Mouse (Mus musculus) layer of hippocampus, adult 11-12 months (tissue): ENCODE results near the gene Gpr153.

Experiments used
- DNase-seq: peaks from one replicate; pipeline ENCODE4 v3.0.0; 2022; ENCODE audit warnings: low spot score

Gpr153 gene

GRCm38 (mm10) chr4:152287317-152288120 lies 13.5 kb downstream of the Gpr153 start:
- DNase-seq, result no peak

GRCm38 (mm10) chr4:152288398-152288945 lies 14.4 kb downstream of the Gpr153 start:
- no peak for DNase-seq

DNA sequence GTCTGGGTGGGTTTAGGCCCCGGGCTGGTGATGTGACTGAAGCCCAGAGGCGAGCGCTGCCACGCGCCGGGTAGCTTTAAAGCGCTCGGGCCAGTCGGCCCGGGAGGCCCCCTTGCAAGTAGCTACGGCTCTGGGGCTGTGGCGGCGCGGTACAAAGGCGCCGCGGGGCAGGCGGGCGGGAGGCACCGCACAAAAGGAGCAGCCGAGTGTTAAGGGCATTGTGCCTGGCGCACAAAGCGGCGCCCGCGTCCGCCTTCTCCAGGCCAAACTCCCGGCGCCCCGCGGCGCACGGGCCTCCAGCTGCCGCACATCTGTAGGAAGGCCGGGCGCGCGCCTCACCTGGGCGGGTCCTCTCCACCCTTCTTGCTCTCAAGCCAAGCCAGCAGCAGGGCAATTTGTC lies 16.4 kb downstream of the Gpr153 start:
- DNase-seq, result no peak

GRCm38 (mm10) chr4:152290991-152291390 lies 17.0 kb downstream of the Gpr153 start:
- DNase-seq, result no peak

DNA sequence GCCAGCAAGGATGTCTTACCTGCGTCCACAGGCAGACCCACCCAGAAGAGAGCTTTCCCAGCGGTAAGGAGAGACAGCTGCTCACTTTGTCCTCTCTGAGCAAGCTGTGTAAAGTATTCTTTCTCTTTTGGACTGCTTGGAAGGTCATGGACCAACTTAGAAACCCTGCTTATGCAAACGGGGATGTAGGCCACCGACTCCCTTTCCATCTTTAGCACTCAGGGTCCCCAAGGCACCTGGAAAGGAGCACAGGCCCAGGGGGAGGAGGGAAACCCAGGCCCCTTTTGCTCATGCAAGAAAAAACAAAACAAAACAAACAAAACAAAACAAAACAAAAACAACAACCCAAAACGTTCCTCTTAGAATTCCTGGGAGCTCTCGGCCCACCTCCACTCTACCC lies 17.5 kb downstream of the Gpr153 start, which contains the start of gene Hes3:
Gene Hes3 (minus strand): TSS at position 101 of the 400 bp plus-strand sequence.
- no peak for DNase-seq

- no peak for DNase-seq
Measured at GRCm38 (mm10) chr4:152292102-152292765, 18.2 kb downstream of the Gpr153 start.

DNA sequence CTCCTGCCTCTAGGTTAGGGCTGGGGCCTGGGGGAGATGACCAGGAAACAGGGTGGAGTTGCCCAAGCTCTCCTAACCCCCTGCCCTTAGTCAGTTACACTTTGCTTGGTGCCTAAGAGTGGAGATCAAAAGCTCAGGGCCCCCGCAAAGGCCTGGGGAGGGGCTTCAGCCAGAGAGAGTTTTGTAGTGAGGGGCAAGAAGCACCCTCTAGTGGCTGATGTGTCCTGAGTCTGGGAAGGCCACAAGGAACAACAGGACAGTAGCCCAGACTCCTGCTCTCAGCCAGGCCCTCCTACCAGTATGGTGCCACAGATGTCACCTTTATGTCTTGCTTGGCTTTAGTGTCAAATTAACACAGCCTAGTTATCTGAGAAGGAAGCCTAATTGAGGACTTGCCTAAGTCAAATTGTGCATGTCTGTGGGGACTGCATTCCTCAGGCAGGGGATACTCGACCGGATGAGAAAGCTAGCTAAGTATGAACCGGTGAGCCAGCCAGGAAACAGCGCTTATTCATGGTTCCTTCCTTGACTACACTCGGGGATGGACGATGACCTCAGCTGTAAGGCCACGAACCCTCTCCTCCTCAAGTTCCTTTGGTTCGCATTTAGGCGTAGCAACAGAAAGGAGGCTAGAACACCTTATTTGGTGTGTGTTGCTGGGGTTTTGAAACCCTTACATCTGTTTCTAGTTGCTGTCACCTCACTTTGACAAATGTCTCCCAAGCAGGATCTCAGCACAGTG lies 20.3 kb downstream of the Gpr153 start:
- no peak for DNase-seq

GRCm38 (mm10) chr4:152295916-152296315 lies 21.9 kb downstream of the Gpr153 start:
- no peak for DNase-seq

- DNase-seq, result no peak
Measured at GRCm38 (mm10) chr4:152296371-152296770, 22.3 kb downstream of the Gpr153 start.

DNA sequence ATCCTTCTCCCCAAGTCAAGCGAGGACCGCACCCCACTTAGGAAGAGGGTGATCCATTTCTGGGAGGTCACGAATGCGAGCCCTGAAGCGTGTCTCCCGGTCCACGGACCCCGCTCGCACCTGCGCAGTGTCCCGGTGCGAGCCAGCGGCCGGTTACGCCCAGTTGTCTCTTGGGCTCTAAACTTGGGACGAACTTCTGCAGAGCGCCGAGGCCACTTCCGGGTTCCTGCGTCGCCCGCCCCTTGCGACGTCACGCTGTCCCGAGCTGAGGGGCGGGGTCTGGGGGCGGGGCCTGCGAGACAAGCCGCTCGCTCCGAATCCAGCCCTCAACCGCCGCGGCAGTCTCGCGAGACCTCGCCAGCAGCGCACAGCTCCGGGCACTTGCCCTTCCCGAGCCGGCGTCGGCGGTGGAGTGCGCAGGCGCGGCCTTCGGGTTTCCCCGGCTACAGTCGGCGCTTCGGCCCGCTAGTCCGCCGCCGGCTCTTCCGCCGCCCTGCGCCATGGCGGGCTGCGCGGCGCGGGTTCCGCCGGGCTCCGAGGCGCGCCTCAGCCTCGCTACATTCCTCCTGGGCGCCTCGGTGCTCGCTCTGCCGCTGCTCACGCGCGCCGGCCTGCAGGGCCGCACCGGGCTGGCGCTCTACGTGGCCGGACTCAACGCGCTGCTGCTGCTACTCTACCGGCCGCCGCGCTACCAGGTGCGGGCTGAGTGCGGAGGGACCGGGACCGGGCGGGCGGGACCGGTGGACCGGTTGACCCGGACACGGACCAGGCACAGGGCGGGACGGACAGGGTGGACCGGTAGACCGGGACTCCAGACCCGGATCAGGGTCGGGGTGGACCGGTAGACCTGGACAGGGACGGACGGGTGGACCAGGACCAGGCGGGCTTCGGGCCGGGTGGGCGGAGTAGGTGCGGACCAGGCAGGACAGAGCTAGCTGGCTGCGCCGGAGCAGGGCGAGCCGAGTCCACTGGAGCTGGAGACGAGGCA lies 23.1 kb downstream of the Gpr153 start, which contains the start of gene Icmt:
Gene Icmt (plus strand): TSS at position 354 of the 988 bp plus-strand sequence.
- peak; percentile 99 for DNase-seq

DNA sequence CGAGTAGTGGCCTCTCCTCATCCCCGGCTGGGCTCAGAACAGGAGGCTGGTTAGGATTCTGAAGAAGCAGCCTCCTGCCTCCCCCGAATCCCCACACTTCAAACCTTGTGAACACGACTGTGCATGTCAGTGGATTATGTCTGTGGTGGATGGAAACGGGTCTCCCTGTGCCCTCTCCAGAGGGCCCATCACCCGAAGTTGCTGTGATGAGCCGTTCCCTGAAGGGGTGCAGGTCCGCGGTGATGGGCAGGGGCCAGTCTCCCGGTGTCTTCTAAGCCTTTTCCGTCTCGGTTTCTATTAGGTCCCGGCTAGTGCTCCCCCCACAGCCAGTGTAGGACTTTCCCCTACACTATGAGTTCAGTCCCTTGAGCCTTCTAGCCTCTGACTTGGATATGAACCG lies 24.8 kb downstream of the Gpr153 start:
- no peak for DNase-seq

DNA sequence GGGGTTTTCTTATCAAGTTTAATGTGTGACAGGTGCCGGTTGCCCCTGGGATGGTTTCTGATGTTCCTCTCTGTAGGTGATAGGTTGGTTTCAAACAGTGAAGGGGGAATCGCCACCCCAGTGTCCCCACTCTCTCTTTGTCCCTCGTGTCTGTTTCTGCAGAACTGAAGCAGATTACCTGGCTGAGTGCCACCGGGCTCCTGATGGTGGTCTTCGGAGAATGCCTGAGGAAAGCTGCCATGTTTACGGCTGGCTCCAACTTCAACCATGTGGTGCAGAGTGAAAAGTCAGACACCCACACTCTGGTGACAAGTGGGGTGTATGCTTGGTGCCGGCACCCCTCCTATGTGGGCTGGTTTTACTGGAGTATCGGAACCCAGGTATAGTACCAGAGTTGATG lies 26.3 kb downstream of the Gpr153 start:
- DNase-seq, result no peak

DNA sequence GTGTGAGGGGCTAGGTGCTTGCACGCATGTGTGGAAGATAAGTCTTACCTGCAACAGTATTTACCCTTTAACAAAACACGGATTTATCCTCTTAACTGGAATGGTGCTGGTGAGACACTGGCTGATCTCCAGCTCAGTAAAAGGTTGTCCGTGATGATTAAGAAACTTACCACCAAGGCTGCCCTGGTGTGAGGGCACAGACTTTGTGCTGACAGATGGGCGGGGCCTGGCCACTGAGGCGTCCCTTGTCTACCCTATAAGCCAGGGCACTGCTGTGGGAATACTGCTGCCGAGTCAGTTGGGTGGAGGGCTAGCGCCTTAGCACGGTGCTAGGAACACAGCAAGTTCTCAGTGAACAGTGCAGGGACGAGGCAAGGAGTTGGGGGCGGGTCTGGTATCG lies 28.0 kb downstream of the Gpr153 start:
- DNase-seq, result no peak

- no peak for DNase-seq
Measured at GRCm38 (mm10) chr4:152303172-152303571, 29.1 kb downstream of the Gpr153 start.

DNA sequence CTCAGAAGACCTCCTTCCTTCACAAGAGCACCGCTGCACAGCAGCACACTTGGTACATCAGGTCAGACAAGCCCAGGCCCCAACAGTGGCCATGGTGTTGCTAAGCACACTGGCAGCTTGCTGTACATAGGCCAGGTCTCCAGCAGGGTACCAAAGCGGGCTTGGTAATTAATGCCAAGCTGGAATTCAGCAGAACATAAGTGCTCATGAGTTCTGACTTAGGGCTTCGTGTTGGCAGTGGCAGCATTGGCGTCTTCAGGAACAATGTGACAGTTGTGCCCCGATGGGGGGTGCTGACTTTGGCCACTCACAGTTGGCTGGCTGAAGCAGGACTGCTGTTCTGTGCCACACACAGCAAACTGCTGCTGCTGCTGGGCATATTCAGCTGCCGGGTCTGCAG lies 30.7 kb downstream of the Gpr153 start:
- no peak for DNase-seq

GRCm38 (mm10) chr4:152305991-152306390 lies 32.0 kb downstream of the Gpr153 start:
- no peak for DNase-seq

GRCm38 (mm10) chr4:152307542-152307941 lies 33.5 kb downstream of the Gpr153 start:
- no peak for DNase-seq

- no peak for DNase-seq
Measured at GRCm38 (mm10) chr4:152312186-152312585, 38.2 kb downstream of the Gpr153 start.

DNA sequence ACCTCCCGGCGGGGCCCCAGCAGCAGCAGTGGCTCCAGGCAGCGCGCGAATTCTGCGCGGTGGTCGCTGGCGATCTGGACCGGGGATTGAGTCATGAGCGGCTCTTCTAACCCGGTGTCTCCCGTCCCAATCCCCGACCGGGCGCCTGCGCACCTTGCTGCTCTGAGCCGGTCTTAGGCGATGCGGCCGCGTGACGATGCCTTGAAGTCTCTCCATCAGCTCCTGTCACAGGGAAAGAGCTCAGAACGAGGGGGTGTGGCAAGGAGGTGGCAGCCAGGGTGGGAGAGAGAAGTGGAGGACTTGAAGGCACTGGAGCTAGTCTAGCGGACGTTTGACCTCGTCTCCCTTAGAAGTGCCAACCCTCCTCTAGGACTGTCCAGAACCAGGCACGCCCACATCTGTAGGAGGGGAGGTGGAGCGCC lies 39.2 kb downstream of the Gpr153 start:
- no peak for DNase-seq

GRCm38 (mm10) chr4:152313934-152314333 lies 39.9 kb downstream of the Gpr153 start:
- DNase-seq, result no peak
